19 mouse cellular contexts compared by ENCODE assay signal in the genomic region with DNA sequence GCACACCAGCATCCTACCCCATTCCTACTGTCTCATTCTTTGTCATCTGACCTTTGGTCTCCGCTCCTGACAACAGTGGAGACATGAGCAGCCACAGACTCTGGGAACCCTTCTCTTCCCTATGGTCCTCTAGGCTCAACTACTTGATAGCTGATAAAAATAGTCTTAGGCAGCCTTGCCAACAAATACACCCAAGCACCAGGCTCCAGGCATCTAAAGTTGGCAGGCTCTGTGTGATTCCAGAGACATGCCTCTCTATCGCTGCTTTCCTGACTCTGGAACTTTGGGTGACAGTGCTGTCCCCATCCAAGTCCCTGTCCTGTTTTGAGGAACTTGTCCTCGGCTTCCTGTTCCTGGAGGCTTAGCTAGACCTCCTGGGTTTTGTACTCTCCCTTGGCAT. TPM values are rescaled to one million over a fixed set of nuclear protein-coding genes. Genes with fewer than 3 reads are reported as not detected.
A peak's percentile ranks its signal among the peaks of the same experiment; 100 is the strongest.
DNase-seq lines count a peak whose midpoint lies in the region; TF ChIP-seq lines count a peak whose summit lies in the region.
"Had no signal": no experiment of that assay in that cellular context is flagged by ENCODE, and none has a peak within 500 bp of the region (broad histone marks: within the 10 kb centered on the region; RNA-seq: fewer than 3 reads in every experiment).

No protein-coding gene starts in this region.

- DNase-seq in gastrocnemius, adult 2 months, result peak; percentile 45
- no peak for DNase-seq in gastrocnemius, postnatal 36 days
- peak; percentile 25 to 49 for DNase-seq in layer of hippocampus, adult 2 months (ENCODE audit: low spot score in 2 of 2)
- DNase-seq in layer of hippocampus, postnatal 10 days (ENCODE audit: low spot score in 2 of 2), result no peak
- peak; percentile 18 for DNase-seq in brain, adult 2 months (ENCODE audit: low read depth, low spot score)
- peak; percentile 21 for DNase-seq in lung, postnatal 25 days (ENCODE audit: low spot score)
- no peak for DNase-seq in adrenal gland, postnatal 25 days
- DNase-seq in retina, embryonic 14.5 days (ENCODE audit: low spot score), result no peak
- DNase-seq: cerebellum, adult 2 months; cerebellum, postnatal 36 days; liver; right cerebral cortex, postnatal 14 days had no signal

- no peak overlapping the region for H3K4me3 ChIP-seq in gastrocnemius, adult 2 months
- no peak overlapping the region for H3K4me3 ChIP-seq in layer of hippocampus, adult 2 months
- H3K4me3 ChIP-seq: embryonic facial prominence, embryonic 15.5 days; megakaryocyte, embryonic 14.5 days; midbrain, embryonic 15.5 days; myocyte; stomach, embryonic 15.5 days had no signal

- no peak for TF ChIP-seq CTCF in gastrocnemius, adult 2 months (IDR thresholded peaks at IDR 0.05)
- TF ChIP-seq CTCF in layer of hippocampus, adult 2 months (conservative IDR thresholded peaks at IDR 0.05), result no peak

- peak overlapping the region; percentile 68 for H3K27ac ChIP-seq in gastrocnemius, adult 2 months
- H3K27ac ChIP-seq in layer of hippocampus, adult 2 months, result no peak overlapping the region
- H3K27ac ChIP-seq: embryonic facial prominence, embryonic 15.5 days; midbrain, embryonic 15.5 days; stomach, embryonic 15.5 days had no signal

- intact Hi-C loops in gastrocnemius, adult 2 months (cut with DNase I), result no loop called here
- intact Hi-C loops in gastrocnemius, postnatal 36 days (cut with DNase I), result no loop called here

RNA-seq across cellular contexts. Expression of a gene that starts 37.6 kb away (rescaled TPM):
- 10 to 100 TPM; 19.1 to 20.1 TPM for total RNA-seq in gastrocnemius, adult 2 months (2021)
- total RNA-seq in gastrocnemius, postnatal 36 days (2021), result 10 to 100 TPM; 14.1 to 17.6 TPM
- 1 to 10 TPM; 4.7 to 7.0 TPM for total RNA-seq in layer of hippocampus, adult 2 months (2021)
- total RNA-seq in layer of hippocampus, postnatal 10 days (2021), result 1 to 10 TPM; 4.1 to 4.9 TPM
- 4.0 and 4.1 TPM in 2 replicates for total RNA-seq in adrenal gland, postnatal 25 days (2021)
- total RNA-seq: hematopoietic stem cell, adult 5-6 weeks; MEL had no signal

Comparison
In these comparisons a context has a peak if more than half of its experiments do, and no peak if none do; other contexts are left out.
1. DNase-seq: peak in gastrocnemius, adult 2 months (single experiment), layer of hippocampus, adult 2 months (2 of 2), brain, adult 2 months (single experiment) and lung, postnatal 25 days (single experiment); none in gastrocnemius, postnatal 36 days (0 of 2), layer of hippocampus, postnatal 10 days (0 of 2), adrenal gland, postnatal 25 days (single experiment) and retina, embryonic 14.5 days (single experiment).